Mouse (Mus musculus): ENCODE results near the gene Zfp981. TPM values are rescaled to one million over a fixed set of nuclear protein-coding genes. Genes with fewer than 3 reads are reported as not detected.
"Not testable (repeated sequence)": the region's sequence is repeated elsewhere in the genome, so short reads cannot be mapped to it uniquely, and the experiment has no call there.

Gene Zfp981
- polyA plus RNA-seq (2015; fragmentation: Nextera tagmentation; extraction: Ambion mirVana) = 0.10 and 0.21 TPM in 2 replicates

GRCm38 (mm10) chr4:146501727-146502126 is at the start of gene Zfp981:
Gene Zfp981, plus strand, starts transcription at chr4:146502027.
- not testable (repeated sequence) for H3K4me3 ChIP-seq; ATAC-seq (ENCODE audit: low FRiP score, low read depth); H3K36me3 ChIP-seq; H3K9ac ChIP-seq; H3K27me3 ChIP-seq; H3K4me2 ChIP-seq; H3K27ac ChIP-seq (replicated peaks); H3K4me1 ChIP-seq (replicated peaks)
- WGBS = 90% methylated on average over 4 of the region's 4 CpGs
- peaks cover 46% of the 10 kb centered on the region for H3K9me3 ChIP-seq

- peaks cover 57% of the 10 kb centered on the region for H3K9me3 ChIP-seq
- not testable (repeated sequence) for H3K4me2 ChIP-seq; ATAC-seq (ENCODE audit: low FRiP score, low read depth); H3K9ac ChIP-seq; H3K27me3 ChIP-seq; H3K27ac ChIP-seq (replicated peaks); H3K4me1 ChIP-seq (replicated peaks); H3K4me3 ChIP-seq; H3K36me3 ChIP-seq
- WGBS = 89% methylated on average over 2 of the region's 2 CpGs
Observed at GRCm38 (mm10) chr4:146452576-146452975, 49.3 kb upstream of the Zfp981 start.

GRCm38 (mm10) chr4:146454170-146454569 is 47.7 kb upstream of the Zfp981 start:
- ATAC-seq (ENCODE audit: low FRiP score, low read depth); H3K9ac ChIP-seq; H3K27ac ChIP-seq (replicated peaks); H3K4me3 ChIP-seq; H3K4me1 ChIP-seq (replicated peaks); H3K4me2 ChIP-seq; H3K36me3 ChIP-seq; H3K27me3 ChIP-seq: not testable (repeated sequence)
- WGBS = 65% methylated on average over 1 of the region's 1 CpGs
- peaks cover 56% of the 10 kb centered on the region for H3K9me3 ChIP-seq

GRCm38 (mm10) chr4:146454896-146455295 is 46.9 kb upstream of the Zfp981 start:
- peak; percentile 23 for ATAC-seq (ENCODE audit: low FRiP score, low read depth)

DNA sequence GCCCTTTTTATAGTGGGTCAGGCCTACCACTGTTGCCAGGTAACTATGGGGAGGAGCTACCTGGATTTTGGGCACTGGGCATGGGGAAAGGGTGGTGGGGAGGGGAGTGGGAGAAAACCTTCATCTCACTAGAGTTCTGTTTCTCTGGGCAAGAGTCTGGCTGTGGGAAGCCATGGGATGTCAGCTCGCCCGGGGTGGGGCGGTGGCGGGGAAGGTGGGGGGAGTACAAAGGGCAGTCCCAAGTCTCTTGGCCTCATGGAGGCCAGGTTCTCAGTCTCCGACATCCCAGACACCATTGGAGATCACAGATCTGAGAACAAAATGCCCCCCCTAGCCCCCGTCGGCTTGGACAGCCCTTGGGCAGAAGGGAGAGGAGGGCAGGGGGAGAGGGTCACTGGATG is 46.5 kb upstream of the Zfp981 start:
- WGBS = 96% methylated on average over 7 of the region's 7 CpGs
- no peaks in the 10 kb centered on the region for H3K27me3 ChIP-seq
- H3K4me1 ChIP-seq (replicated peaks) = no peaks in the 10 kb centered on the region
- ATAC-seq (ENCODE audit: low FRiP score, low read depth) = peak; percentile 50
- no peak overlapping the region for H3K27ac ChIP-seq (replicated peaks)
- H3K4me3 ChIP-seq = no peak overlapping the region
- H3K4me2 ChIP-seq = no peak overlapping the region
- H3K9ac ChIP-seq = no peak overlapping the region
- peaks cover 59% of the 10 kb centered on the region for H3K9me3 ChIP-seq
- 0 out of 2 replicates have a peak, but pooled peaks cover 3% of the 10 kb centered on the region for H3K36me3 ChIP-seq

More at GRCm38 (mm10) chr4:146454896-146455295, 46.9 kb upstream of the Zfp981 start:
- H3K27ac ChIP-seq (replicated peaks) = no peak overlapping the region
- H3K9me3 ChIP-seq = peaks cover 58% of the 10 kb centered on the region
- H3K4me3 ChIP-seq = no peak overlapping the region
- no peak overlapping the region for H3K9ac ChIP-seq
- no peaks in the 10 kb centered on the region for H3K4me1 ChIP-seq (replicated peaks)
- 51% methylated on average over 2 of the region's 2 CpGs for WGBS
- H3K27me3 ChIP-seq = no peaks in the 10 kb centered on the region
- H3K36me3 ChIP-seq = 0 out of 2 replicates have a peak, but pooled peaks cover 3% of the 10 kb centered on the region
- no peak overlapping the region for H3K4me2 ChIP-seq

GRCm38 (mm10) chr4:146456061-146456726 is 45.6 kb upstream of the Zfp981 start:
- no peak overlapping the region for H3K4me3 ChIP-seq
- 0 out of 2 replicates have a peak, but pooled peaks cover 3% of the 10 kb centered on the region for H3K36me3 ChIP-seq
- 73% methylated on average over 4 of the region's 4 CpGs for WGBS
- ATAC-seq (ENCODE audit: low FRiP score, low read depth) = no peak
- no peak overlapping the region for H3K27ac ChIP-seq (replicated peaks)
- no peaks in the 10 kb centered on the region for H3K4me1 ChIP-seq (replicated peaks)
- H3K27me3 ChIP-seq = no peaks in the 10 kb centered on the region
- H3K9ac ChIP-seq = no peak overlapping the region
- H3K4me2 ChIP-seq = no peak overlapping the region
- H3K9me3 ChIP-seq = peaks cover 63% of the 10 kb centered on the region

- no peaks in the 10 kb centered on the region for H3K4me1 ChIP-seq (replicated peaks)
- no peak overlapping the region for H3K27ac ChIP-seq (replicated peaks)
- H3K9ac ChIP-seq = no peak overlapping the region
- H3K27me3 ChIP-seq = no peaks in the 10 kb centered on the region
- 0 out of 2 replicates have a peak, but pooled peaks cover 3% of the 10 kb centered on the region for H3K36me3 ChIP-seq
- peaks cover 64% of the 10 kb centered on the region for H3K9me3 ChIP-seq
- 61% methylated on average over 2 of the region's 2 CpGs for WGBS
- no peak overlapping the region for H3K4me2 ChIP-seq
- no peak for ATAC-seq (ENCODE audit: low FRiP score, low read depth)
- H3K4me3 ChIP-seq = no peak overlapping the region
Observed at GRCm38 (mm10) chr4:146457126-146457525, 44.7 kb upstream of the Zfp981 start.

GRCm38 (mm10) chr4:146457720-146458119 is 44.1 kb upstream of the Zfp981 start:
- H3K9ac ChIP-seq = no peak overlapping the region
- H3K36me3 ChIP-seq = 0 out of 2 replicates have a peak, but pooled peaks cover 3% of the 10 kb centered on the region
- H3K4me1 ChIP-seq (replicated peaks) = no peaks in the 10 kb centered on the region
- H3K4me3 ChIP-seq = no peak overlapping the region
- no peaks in the 10 kb centered on the region for H3K27me3 ChIP-seq
- ATAC-seq (ENCODE audit: low FRiP score, low read depth) = 0 out of 2 replicates have a peak, but pooled peaks have one; percentile 32
- H3K9me3 ChIP-seq = peaks cover 61% of the 10 kb centered on the region
- H3K4me2 ChIP-seq = no peak overlapping the region
- WGBS = 63% methylated on average over 1 of the region's 1 CpGs
- H3K27ac ChIP-seq (replicated peaks) = no peak overlapping the region

DNA sequence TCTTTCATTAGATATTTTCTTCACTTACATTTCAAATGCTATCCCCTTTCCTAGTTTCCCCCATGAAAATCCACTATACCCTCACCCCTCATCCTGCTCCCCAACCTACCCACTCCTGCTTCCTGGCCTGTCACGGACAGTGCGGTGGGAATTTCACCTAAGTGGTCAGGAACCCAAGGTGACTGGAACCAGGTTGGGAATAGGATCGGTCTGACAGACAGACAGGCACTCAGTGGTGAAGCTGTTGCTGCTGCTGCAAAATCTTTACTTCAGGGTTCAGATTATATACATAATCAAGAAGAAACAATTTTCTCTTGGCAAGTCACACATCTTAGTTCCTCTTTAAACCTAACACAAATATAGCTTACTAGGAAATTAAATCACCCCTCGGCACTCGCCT is 42.0 kb upstream of the Zfp981 start:
- peaks cover 53% of the 10 kb centered on the region for H3K9me3 ChIP-seq
- H3K27me3 ChIP-seq; H3K4me2 ChIP-seq; ATAC-seq (ENCODE audit: low FRiP score, low read depth); H3K9ac ChIP-seq; H3K4me1 ChIP-seq (replicated peaks); H3K4me3 ChIP-seq; H3K27ac ChIP-seq (replicated peaks); H3K36me3 ChIP-seq: not testable (repeated sequence)
- WGBS = 84% methylated on average over 5 of the region's 5 CpGs

GRCm38 (mm10) chr4:146460685-146461084 is 41.1 kb upstream of the Zfp981 start:
- WGBS = 83% methylated on average over 5 of the region's 5 CpGs
- not testable (repeated sequence) for ATAC-seq (ENCODE audit: low FRiP score, low read depth); H3K27me3 ChIP-seq; H3K4me1 ChIP-seq (replicated peaks); H3K9ac ChIP-seq; H3K4me2 ChIP-seq; H3K36me3 ChIP-seq; H3K4me3 ChIP-seq; H3K27ac ChIP-seq (replicated peaks)
- peaks cover 51% of the 10 kb centered on the region for H3K9me3 ChIP-seq

DNA sequence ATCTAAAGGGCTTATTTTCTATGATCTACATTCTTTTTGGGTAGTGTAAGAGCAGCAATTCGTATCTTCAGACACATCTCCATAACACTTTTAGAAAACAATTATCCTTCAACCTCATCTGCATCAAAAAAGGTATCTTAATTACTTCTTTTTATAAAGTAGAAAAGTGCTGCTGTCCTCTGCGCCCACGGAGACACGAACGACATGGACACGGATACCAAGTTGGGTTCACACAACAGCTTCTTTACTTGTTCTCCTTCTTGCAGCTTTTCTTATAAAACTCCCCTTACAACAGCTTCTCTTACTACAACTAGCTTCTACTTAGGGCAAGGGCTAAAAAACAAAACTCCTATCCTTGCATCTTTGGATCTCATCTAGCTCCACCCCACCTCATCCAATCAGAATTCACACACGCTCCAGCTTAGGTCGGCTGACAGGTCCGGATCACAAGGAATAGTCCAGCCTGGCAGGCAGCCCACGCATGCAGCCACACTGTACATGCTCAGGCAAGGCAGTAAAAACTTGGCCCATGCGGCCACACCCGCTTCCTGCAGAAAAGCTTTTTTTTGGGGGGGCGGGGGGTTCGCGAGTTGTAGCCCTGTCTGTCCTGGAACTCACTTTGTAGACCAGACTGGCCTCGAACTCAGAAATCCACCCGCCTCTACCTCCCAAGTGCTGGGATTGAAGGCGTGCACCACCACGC is 38.0 kb upstream of the Zfp981 start:
- not testable (repeated sequence) for H3K36me3 ChIP-seq; H3K4me2 ChIP-seq; H3K4me1 ChIP-seq (replicated peaks); H3K27ac ChIP-seq (replicated peaks); H3K4me3 ChIP-seq; H3K27me3 ChIP-seq; ATAC-seq (ENCODE audit: low FRiP score, low read depth); H3K9ac ChIP-seq
- 92% methylated on average over 19 of the region's 19 CpGs for WGBS
- H3K9me3 ChIP-seq = peaks cover 25% of the 10 kb centered on the region; the same call in 1 of the 2 replicates

DNA sequence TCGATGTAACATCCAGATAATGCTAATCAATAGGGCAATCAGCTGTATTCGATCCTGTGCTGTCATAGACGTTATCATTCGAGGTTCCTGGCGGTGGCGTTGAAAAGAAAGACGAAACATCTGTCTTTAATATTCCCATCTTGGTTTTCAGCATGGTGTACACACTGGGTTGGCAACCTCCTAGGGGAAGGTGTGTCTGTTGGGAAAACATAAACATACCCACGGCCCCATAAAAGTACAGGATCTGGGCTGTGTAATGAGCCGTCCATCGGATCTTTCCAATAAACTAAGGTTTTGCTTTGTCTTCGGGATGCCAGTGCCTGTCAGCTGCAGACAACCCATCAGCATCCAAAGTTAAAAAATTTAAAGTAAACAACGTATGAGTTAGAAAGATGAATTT is 31.8 kb upstream of the Zfp981 start:
- not testable (repeated sequence) for H3K27ac ChIP-seq (replicated peaks); H3K9ac ChIP-seq; H3K4me2 ChIP-seq; H3K36me3 ChIP-seq; H3K4me1 ChIP-seq (replicated peaks); H3K4me3 ChIP-seq; H3K27me3 ChIP-seq
- 0 out of 2 replicates have a peak, but pooled peaks have one; percentile 54 for ATAC-seq (ENCODE audit: low FRiP score, low read depth)
- WGBS = 92% methylated on average over 11 of the region's 12 CpGs
- peaks cover 22% of the 10 kb centered on the region for H3K9me3 ChIP-seq
